8 mouse cellular contexts compared by ENCODE assay signal in the genomic region with DNA sequence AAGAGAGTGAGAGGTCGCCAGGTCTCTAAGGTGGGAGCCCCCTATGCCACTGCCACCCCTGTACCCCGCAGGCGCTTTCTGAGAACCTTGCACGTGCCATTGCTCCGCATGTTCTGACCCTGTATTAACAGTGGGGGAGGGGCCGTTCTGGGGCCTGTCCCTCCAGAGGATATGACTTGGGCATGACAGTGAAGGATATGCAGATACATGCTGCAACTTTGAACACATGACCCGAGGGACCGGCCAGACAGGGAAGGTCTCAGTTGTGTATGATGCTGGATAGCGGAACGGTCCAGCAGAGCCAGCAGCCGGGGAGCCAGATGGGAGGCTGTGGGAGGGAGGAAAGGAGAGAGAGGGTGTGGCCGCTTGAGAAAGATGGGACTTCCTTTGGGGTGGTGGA. TPM values are rescaled to one million over a fixed set of nuclear protein-coding genes. Genes with fewer than 3 reads are reported as not detected.
DNase-seq lines count a peak whose midpoint lies in the region; ATAC-seq and TF ChIP-seq lines count a peak whose summit lies in the region.

No protein-coding gene starts in this region.

- no peak for TF ChIP-seq EP300 in lung, postnatal 0 days (IDR thresholded peaks at IDR 0.05)

- 0 out of 2 replicates have a peak, but pooled peaks have one; percentile 14 for ATAC-seq in lung, postnatal 0 days
- peak; percentile 39; the same call in 1 of the 2 replicates for ATAC-seq in neutrophil, adult 5-6 weeks (ENCODE audit: extremely low read depth, insufficient number of reproducible peaks, low FRiP score, poor library complexity, severe bottlenecking)
- ATAC-seq in kidney, embryonic 14.5 days (ENCODE audit: low FRiP score, low TSS enrichment): no peak

- H3K9ac ChIP-seq in lung, postnatal 0 days (replicated peaks; ENCODE audit: low read depth): no peak overlapping the region
- H3K9ac ChIP-seq in kidney, embryonic 14.5 days (ENCODE audit: low read depth, low read length): no peak overlapping the region

- H3K36me3 ChIP-seq in lung, postnatal 0 days (ENCODE audit: insufficient read depth, low read length): no peaks in the 10 kb centered on the region
- H3K36me3 ChIP-seq in kidney, embryonic 14.5 days (ENCODE audit: control insufficient read depth, insufficient read depth, low read length): no peaks in the 10 kb centered on the region

- no peaks in the 10 kb centered on the region for H3K27me3 ChIP-seq in lung, postnatal 0 days (replicated peaks; ENCODE audit: insufficient read depth, low read length)
- H3K27me3 ChIP-seq in kidney, embryonic 14.5 days (ENCODE audit: control insufficient read depth, insufficient read depth, low read length): no peaks in the 10 kb centered on the region

- no peak overlapping the region for H3K4me2 ChIP-seq in lung, postnatal 0 days (replicated peaks; ENCODE audit: low read depth, low read length)
- no peak overlapping the region for H3K4me2 ChIP-seq in kidney, embryonic 14.5 days (replicated peaks; ENCODE audit: low read depth, low read length)

- H3K4me3 ChIP-seq in lung, postnatal 0 days (ENCODE audit: low read depth, low read length): no peak overlapping the region
- no peak overlapping the region for H3K4me3 ChIP-seq in kidney, embryonic 14.5 days (ENCODE audit: low read length)

- peak; percentile 19 for DNase-seq in adrenal gland, postnatal 14 days
- no peak for DNase-seq in adrenal gland, postnatal 25 days
- DNase-seq in lung, postnatal 0 days (ENCODE audit: low spot score): peak; percentile 4
- DNase-seq in lung, postnatal 14 days: no peak
- no peak for DNase-seq in layer of hippocampus, adult 8-10 months (ENCODE audit: low spot score in 2 of 2)
- DNase-seq in cerebellum, adult 11 months: no peak

- 0 out of 2 replicates have a peak, but pooled peaks cover 5% of the 10 kb centered on the region for H3K4me1 ChIP-seq in lung, postnatal 0 days (ENCODE audit: insufficient read depth, low read depth, low read length)
- no peaks in the 10 kb centered on the region for H3K4me1 ChIP-seq in kidney, embryonic 14.5 days (ENCODE audit: control insufficient read depth, insufficient read depth, low read length)

- no peaks in the 10 kb centered on the region for H3K9me3 ChIP-seq in lung, postnatal 0 days (ENCODE audit: low read length)
- H3K9me3 ChIP-seq in kidney, embryonic 14.5 days (ENCODE audit: control insufficient read depth, low read length): no peaks in the 10 kb centered on the region

- no peak overlapping the region for H3K27ac ChIP-seq in lung, postnatal 0 days (ENCODE audit: low read length)
- no peak overlapping the region for H3K27ac ChIP-seq in kidney, embryonic 14.5 days (ENCODE audit: low read depth, low read length)

- WGBS in lung, postnatal 0 days: 72% methylated on average over 12 of the region's 12 CpGs
- 83% methylated on average over 12 of the region's 12 CpGs for WGBS in kidney, embryonic 14.5 days

- no peak for TF ChIP-seq CTCF in lung, postnatal 0 days (IDR thresholded peaks at IDR 0.05)

RNA-seq across cellular contexts. Expression of a gene that starts 27.1 kb away (rescaled TPM):
- 2.4 and 16.0 TPM in 2 replicates for total RNA-seq in adrenal gland, postnatal 14 days (2021)
- total RNA-seq in adrenal gland, postnatal 25 days (2021): 0.81 and 1.9 TPM in 2 replicates
- 3.7 and 3.9 TPM in 2 replicates for polyA plus RNA-seq in lung, postnatal 0 days (2015; fragmentation: Nextera tagmentation; extraction: Ambion mirVana)
- 256 TPM in 2 replicates for total RNA-seq in neutrophil, adult 5-6 weeks (2017)
- 10 to 100 TPM in 2 of 4 experiments, 1 to 10 TPM in 2; 2.1 to 22.9 (median 8.2) TPM for total RNA-seq in layer of hippocampus, adult 8-10 months (2022)
- 12.7 TPM in 2 replicates for polyA plus RNA-seq in kidney, embryonic 14.5 days (2014; fragmentation: Nextera tagmentation; extraction: Ambion mirVana)

RNA-seq across cellular contexts. Expression of a gene that starts 30.6 kb away (rescaled TPM):
- total RNA-seq in adrenal gland, postnatal 14 days (2021): 12.7 and 14.5 TPM in 2 replicates
- 16.5 and 19.0 TPM in 2 replicates for total RNA-seq in adrenal gland, postnatal 25 days (2021)
- 4.5 and 5.1 TPM in 2 replicates for polyA plus RNA-seq in lung, postnatal 0 days (2015; fragmentation: Nextera tagmentation; extraction: Ambion mirVana)
- total RNA-seq in neutrophil, adult 5-6 weeks (2017): 27.6 and 39.9 TPM in 2 replicates
- 10 to 100 TPM; 14.7 to 17.7 (median 16.1) TPM for total RNA-seq in layer of hippocampus, adult 8-10 months (2022)
- 6.5 and 9.8 TPM in 2 replicates for polyA plus RNA-seq in kidney, embryonic 14.5 days (2014; fragmentation: Nextera tagmentation; extraction: Ambion mirVana)

RNA-seq across cellular contexts. Expression of a gene that starts 50.5 kb away (rescaled TPM):
- 42.4 and 44.7 TPM in 2 replicates for total RNA-seq in adrenal gland, postnatal 14 days (2021)
- 48.2 and 52.6 TPM in 2 replicates for total RNA-seq in adrenal gland, postnatal 25 days (2021)
- polyA plus RNA-seq in lung, postnatal 0 days (2015; fragmentation: Nextera tagmentation; extraction: Ambion mirVana): 12.2 and 12.7 TPM in 2 replicates
- 43.0 and 46.2 TPM in 2 replicates for total RNA-seq in neutrophil, adult 5-6 weeks (2017)
- 10 to 100 TPM; 41.0 to 48.0 (median 43.7) TPM for total RNA-seq in layer of hippocampus, adult 8-10 months (2022)
- 7.9 and 10.9 TPM in 2 replicates for polyA plus RNA-seq in kidney, embryonic 14.5 days (2014; fragmentation: Nextera tagmentation; extraction: Ambion mirVana)

Comparison
In these comparisons a context has a peak if more than half of its experiments do, and no peak if none do; other contexts are left out.
1. DNase-seq: peak in adrenal gland, postnatal 14 days (single experiment) and lung, postnatal 0 days (single experiment); none in adrenal gland, postnatal 25 days (single experiment), lung, postnatal 14 days (single experiment), layer of hippocampus, adult 8-10 months (0 of 2) and cerebellum, adult 11 months (single experiment).
2. RNA of a gene that starts 27.1 kb away (total RNA-seq): 256 TPM in neutrophil, adult 5-6 weeks; 2.1 to 22.9 TPM in layer of hippocampus, adult 8-10 months, 2.4 to 16.0 TPM in adrenal gland, postnatal 14 days and 0.81 to 1.9 TPM in adrenal gland, postnatal 25 days; every median in the first group is over 10 times any median in the second.